Mouse (Mus musculus) adrenal gland, adult 8-10 months (tissue): ENCODE measurements at regions not wholly inside any gene's neighbourhood (a gene's known extent, or its start where the extent isn't known, plus 50 kb on each side); places are given as distances from the start of the nearest gene placed in this dataset.

Experiments
- DNase-seq: peaks from one replicate; pipeline ENCODE4 v3.0.0; 2022

DNA sequence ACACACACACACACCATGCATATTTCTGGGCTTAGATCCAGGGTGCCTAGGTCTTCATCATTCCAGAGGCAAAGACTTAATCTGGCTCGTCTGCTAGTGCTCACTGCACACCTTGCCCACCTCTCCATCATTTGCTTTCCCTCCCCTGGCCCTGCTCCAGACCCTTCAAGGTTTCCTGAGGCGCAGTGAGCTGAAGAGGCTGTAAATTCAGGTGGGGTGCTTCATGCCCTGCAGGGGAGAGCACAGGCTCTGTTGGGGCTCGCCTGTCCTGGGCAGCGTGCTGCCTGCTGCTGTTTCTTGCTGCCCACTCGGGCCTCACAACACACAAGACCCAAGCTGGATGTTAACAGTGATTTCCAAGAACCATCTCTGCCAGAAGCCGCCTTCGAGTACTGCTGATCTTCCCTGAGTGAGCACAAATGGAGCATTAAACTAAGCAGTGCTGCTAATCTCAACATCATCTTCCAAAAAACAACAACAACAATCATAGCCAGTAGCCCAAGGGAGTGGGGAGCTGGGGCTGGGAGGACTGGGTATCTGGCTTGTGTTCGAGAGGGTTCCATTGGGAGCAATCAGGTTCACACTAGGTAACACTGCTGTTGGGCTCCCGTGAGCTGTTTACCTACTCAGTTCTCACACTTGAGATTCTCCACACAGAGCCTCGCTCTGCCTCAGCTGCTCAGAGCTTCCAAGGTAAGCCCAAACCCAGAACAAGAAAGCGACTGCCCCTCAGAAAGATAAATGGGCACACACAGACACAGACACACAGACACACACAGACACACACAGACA, 181.1 kb downstream of the Wdr11 start:
- DNase-seq = no peak

DNA sequence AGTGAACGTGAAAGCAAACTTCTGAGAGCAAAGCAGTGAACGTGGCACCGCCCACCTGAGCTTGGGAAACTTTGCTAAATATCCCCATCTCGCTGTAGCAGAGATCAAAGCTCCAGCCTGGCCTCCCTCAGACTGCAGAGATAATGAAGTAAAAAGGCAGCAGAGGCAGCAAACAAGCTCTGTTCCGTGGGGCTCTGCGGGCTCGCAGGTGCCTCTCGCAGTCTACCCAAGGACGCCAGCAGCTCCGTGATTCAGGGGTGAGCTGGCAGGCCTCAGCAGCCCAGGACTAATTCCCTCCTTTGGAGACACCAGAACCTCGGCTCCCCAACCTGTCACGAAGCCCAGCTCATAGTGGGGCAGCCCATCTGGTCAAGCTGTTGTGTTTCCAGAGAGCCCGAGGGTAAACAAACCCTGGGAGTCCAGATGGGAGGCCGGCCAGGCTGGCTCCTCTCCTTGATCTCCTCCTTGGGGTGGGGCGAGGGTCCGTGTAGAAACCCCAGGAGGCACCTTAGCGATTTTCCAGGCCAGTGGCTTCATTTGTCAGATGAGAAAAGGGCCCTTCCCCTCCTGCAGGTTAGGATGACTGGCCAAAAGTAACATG, 182.7 kb downstream of the Wdr11 start:
- no peak for DNase-seq

- DNase-seq = no peak
These were observed 183.5 kb downstream of the Wdr11 start for GRCm38 (mm10) chr7:129775189-129775588.

- peak; percentile 62 for DNase-seq
These were observed 187.3 kb downstream of the Wdr11 start for GRCm38 (mm10) chr7:129778842-129779421.

GRCm38 (mm10) chr7:129779939-129780338, 188.3 kb downstream of the Wdr11 start:
- no peak for DNase-seq

GRCm38 (mm10) chr7:129781756-129782155, 190.1 kb downstream of the Wdr11 start:
- peak; percentile 64 for DNase-seq

DNA sequence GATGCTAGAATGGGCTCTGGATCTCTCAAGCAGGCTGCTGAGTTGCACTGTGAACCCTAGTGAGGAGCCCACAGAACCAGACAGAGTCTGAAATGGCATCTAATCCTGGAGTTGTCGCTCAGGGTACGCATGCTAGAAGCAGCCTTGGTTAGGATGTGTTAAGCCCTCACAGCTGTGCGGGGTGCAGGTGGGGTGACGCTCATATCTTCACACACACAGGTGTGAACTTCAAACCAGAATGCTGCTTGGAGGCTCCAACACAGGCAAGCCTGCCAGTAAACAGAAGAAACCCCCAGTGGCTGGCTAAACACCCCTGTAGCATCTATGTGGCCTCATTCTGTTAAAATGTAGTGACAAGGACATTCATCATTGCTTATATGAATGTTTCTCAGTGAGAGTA, 193.3 kb downstream of the Wdr11 start:
- DNase-seq = no peak

DNA sequence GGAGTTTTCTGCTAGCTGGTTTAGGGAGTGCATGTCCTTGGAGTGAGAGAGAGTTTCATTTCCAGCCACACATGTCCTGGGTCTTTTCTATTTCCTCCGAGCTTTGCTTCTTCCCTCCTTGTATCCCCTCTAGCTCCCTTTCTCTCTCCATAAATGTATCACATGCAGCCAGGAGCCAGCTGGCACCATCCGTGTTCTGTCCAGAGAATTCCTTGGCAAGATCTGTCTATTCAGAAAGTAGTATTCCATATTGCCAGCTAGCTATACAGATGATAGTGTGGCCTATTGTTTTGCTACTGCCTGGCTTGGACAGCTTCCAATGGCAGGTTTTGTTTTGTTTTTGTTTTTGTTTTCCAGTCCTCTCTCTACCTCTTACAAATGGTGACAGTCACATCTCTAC, 195.3 kb downstream of the Wdr11 start:
- no peak for DNase-seq

- DNase-seq = no peak
These were observed 196.1 kb downstream of the Wdr11 start for GRCm38 (mm10) chr7:129787736-129788135.

GRCm38 (mm10) chr7:129789461-129789860, 197.8 kb downstream of the Wdr11 start:
- no peak for DNase-seq

DNA sequence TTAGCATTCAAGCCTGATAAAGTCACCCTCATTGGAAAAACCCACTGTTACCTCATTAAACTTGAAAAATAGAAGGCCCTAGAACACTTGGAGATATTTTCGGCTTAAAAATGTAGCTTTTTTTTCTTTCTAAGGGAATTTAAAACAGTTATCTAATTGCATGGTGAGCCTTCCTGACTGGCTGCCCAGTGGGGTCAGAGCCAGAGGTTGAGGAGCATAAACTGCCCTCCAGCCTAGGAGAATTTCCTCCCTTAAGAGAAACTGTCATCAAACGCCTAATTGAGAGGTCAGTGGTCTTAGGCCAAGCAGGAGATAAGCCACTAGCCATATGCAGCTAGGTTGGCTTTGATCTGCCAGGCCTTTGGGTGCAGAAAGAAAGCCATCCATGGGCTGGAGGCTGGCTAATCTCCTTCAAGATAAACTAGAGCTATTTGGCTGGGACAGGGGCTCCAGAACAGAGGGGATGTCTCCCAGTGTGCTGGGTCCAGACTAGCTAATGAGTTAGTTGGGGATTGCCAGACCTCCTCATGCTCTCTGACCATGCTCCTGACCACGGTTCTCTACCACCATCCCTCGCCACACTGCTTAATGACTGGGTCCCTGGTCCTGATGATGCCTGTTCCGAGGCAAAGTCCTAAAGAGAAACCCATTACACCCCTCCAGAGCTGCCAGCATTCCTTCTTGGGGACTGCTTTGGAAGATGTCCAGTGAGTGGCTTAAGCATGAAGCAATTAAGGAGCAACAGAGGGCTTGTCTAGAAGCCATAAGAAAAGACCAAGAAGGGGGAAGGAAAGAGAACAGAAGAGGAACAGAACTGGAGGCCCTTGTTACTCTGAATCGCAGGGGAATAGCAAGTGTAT, 199.2 kb downstream of the Wdr11 start:
- no peak for DNase-seq

- no peak for DNase-seq
These were observed 199.8 kb downstream of the Wdr11 start for GRCm38 (mm10) chr7:129791450-129791820.

GRCm38 (mm10) chr7:129793733-129794132, 202.1 kb downstream of the Wdr11 start:
- no peak for DNase-seq

GRCm38 (mm10) chr7:129794276-129794675, 202.6 kb downstream of the Wdr11 start:
- peak; percentile 25 for DNase-seq

- DNase-seq = no peak
These were observed 206.9 kb downstream of the Wdr11 start for GRCm38 (mm10) chr7:129798525-129798924.

DNA sequence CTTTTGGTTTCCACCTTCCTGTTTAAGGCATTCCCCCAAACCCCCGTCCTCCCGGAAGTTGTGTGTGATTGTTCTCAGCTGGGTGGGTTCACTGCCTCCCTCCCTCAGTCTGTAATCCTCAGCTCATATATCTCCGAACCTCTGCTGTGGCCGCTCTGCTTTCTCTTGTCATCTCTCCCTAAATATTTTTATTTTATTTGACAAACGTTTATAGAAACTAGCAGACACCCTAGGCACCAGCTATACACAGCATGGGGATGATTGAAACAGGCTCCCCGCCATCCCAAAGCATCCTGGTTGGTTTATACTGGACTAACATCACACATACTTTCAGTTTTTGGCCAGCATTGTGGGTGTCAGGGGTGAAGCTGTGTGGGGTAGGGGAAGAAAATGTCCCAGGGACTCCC, 208.8 kb downstream of the Wdr11 start:
- DNase-seq = no peak

GRCm38 (mm10) chr7:129801431-129801847, 209.8 kb downstream of the Wdr11 start:
- DNase-seq = no peak

DNA sequence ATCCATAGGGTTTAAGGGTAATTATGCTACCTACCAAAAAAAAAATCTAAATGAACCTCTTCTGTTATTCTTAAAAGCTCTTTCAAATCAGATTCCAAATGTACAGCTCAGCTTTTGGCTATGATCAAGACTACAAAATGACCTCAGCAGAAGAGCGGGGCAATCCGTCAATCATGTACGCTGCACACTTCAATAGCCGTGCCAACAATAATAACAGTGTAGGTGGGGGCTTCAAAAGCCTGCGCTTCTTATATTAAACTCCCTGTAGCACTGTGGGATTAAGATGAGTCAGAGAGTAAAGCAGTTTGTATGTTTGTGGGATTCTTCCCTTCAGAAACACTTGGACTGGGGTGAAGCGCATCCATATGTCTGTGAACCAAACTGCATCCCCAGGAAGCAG, 210.5 kb downstream of the Wdr11 start:
- no peak for DNase-seq

GRCm38 (mm10) chr7:129805340-129805739, 213.7 kb downstream of the Wdr11 start:
- no peak for DNase-seq

- no peak for DNase-seq
These were observed 218.5 kb downstream of the Wdr11 start for GRCm38 (mm10) chr7:129810141-129810540.

GRCm38 (mm10) chr7:129810565-129810964, 218.9 kb downstream of the Wdr11 start:
- DNase-seq = no peak

DNA sequence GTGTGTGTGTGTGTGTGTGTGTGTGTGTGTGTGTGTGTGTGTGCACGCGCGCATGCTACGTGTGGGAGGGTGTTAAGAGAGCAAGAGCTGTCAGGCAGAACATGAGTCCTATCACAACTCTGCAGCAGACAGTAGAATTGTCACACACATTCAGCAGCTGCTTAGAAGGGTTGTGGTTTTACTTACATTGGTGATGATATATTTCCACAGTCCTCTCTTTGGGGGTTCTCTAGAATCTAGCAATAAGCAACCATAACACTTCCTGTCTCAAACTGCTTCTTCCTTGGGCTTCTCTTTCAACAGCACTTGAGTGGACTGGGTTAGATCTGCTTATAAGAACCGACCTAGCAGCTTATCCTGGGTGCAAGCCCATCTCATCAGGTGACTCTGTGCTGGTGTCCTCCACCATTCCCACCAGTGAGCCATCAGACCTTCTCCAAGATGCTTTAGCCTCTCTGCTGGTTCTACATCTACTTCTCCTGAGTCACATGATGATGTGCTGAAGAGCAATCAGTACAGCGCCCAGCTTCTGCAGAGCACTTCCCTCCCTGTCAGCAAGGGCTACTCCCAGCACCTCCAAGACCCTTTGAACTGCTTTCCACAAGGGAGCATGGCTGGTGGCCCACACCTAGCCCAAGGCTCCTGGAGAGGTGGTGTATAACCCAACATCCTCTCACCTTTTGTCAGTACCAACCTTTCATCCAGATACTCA, 222.6 kb downstream of the Wdr11 start:
- no peak for DNase-seq
